Mouse (Mus musculus) liver, embryonic 13.5 days (tissue): ENCODE results near the gene Havcr2. TPM values are rescaled to one million over a fixed set of nuclear protein-coding genes. Genes with fewer than 3 reads are reported as not detected.
"Not testable (repeated sequence)": the region's sequence is repeated elsewhere in the genome, so short reads cannot be mapped to it uniquely, and the experiment has no call there.

Experiments
- ATAC-seq: fragments of 200-750 bp; cut with Nextera tagmentation; 2 replicates; pipeline ENCODE4 v1.8.0; 2017; ENCODE audit warnings: low read depth, mild to moderate bottlenecking, moderate number of reproducible peaks, moderate library complexity
- DNase-seq: peaks from one replicate; pipeline ENCODE4 v3.0.0; 2022
- H3K27ac ChIP-seq: fragments of 300-500 bp; sonication (generic); 2 replicates; pipeline ENCODE4 v1.5.1; 2015; ENCODE audit warnings: moderate library complexity, mild to moderate bottlenecking, inconsistent platforms
- H3K27me3 ChIP-seq: fragments of 300-500 bp; sonication (generic); 2 replicates; pipeline ENCODE4 v1.6.1; 2015; ENCODE audit warnings: mild to moderate bottlenecking, inconsistent platforms
- H3K36me3 ChIP-seq: fragments of 300-500 bp; sonication (generic); 2 replicates; pipeline ENCODE4 v1.6.1; 2015; ENCODE audit warnings: mild to moderate bottlenecking, inconsistent platforms
- H3K4me1 ChIP-seq: fragments of 300-500 bp; sonication (generic); replicated peaks from 2 replicates; pipeline ENCODE4 v1.6.1; 2015; ENCODE audit warnings: inconsistent platforms
- H3K4me2 ChIP-seq: fragments of 300-500 bp; sonication (generic); 2 replicates; pipeline ENCODE4 v1.6.1; 2015; ENCODE audit warnings: inconsistent platforms, mild to moderate bottlenecking, moderate library complexity
- H3K4me3 ChIP-seq: fragments of 300-500 bp; sonication (generic); replicated peaks from 2 replicates; pipeline ENCODE4 v1.5.1; 2015; ENCODE audit warnings: mild to moderate bottlenecking, inconsistent platforms
- H3K9ac ChIP-seq: fragments of 300-500 bp; sonication (generic); 2 replicates; pipeline ENCODE4 v1.6.1; 2015; ENCODE audit warnings: mild to moderate bottlenecking, inconsistent platforms
- H3K9me3 ChIP-seq: fragments of 300-500 bp; sonication (generic); replicated peaks from 2 replicates; pipeline ENCODE4 v1.6.1; 2016; ENCODE audit warnings: inconsistent platforms
- WGBS: fragments of 180-500 bp; shearing (Covaris S2); methylation state at CpG from one replicate; pipeline ENCODE4 v1.1.7; 2015; ENCODE audit not compliant: insufficient replicate concordance; 5-methylcytosine and 5-hydroxymethylcytosine counted together
- polyA plus RNA-seq: library from polyadenylated mRNA; unstranded; fragments of >200 nt; fragmentation: Nextera tagmentation; extraction: Ambion mirVana; gene quantifications from 2 replicates; pipeline ENCODE4 v1.2.1, GENCODE M21; 2015

Havcr2 gene
- polyA plus RNA-seq, result 0.09 and 0.19 TPM in 2 replicates

GRCm38 (mm10) chr11:46454453-46455045 lies at the start of gene Havcr2:
Havcr2 (plus strand) TSS chr11:46454935.
- H3K9me3 ChIP-seq, result no peaks in the 10 kb centered on the region
- H3K36me3 ChIP-seq, result no peaks in the 10 kb centered on the region
- H3K27me3 ChIP-seq, result no peaks in the 10 kb centered on the region
- WGBS, result 34% methylated on average over 6 of the region's 6 CpGs
- no peak within 1 kb of the TSS for H3K27ac ChIP-seq
- H3K4me2 ChIP-seq, result peak within 1 kb of the TSS; percentile 27; the same call in 1 of the 2 replicates
- peaks cover 19% of the 10 kb centered on the region for H3K4me1 ChIP-seq
- peak; percentile 93 for ATAC-seq
- DNase-seq, result peak; percentile 47
- no peak within 1 kb of the TSS for H3K4me3 ChIP-seq
- no peak within 1 kb of the TSS for H3K9ac ChIP-seq

GRCm38 (mm10) chr11:46404986-46405385 lies 49.7 kb upstream of the Havcr2 start:
- no peak overlapping the region for H3K4me2 ChIP-seq
- peaks cover 4% of the 10 kb centered on the region; the same call in 1 of the 2 replicates for H3K4me1 ChIP-seq
- H3K27ac ChIP-seq, result no peak overlapping the region
- no peak overlapping the region for H3K9ac ChIP-seq
- H3K36me3 ChIP-seq, result no peaks in the 10 kb centered on the region
- 81% methylated on average over 16 of the region's 16 CpGs for WGBS
- H3K9me3 ChIP-seq, result no peaks in the 10 kb centered on the region
- DNase-seq (no peak), ATAC-seq (no peak)
- no peak overlapping the region for H3K4me3 ChIP-seq
- no peaks in the 10 kb centered on the region for H3K27me3 ChIP-seq

GRCm38 (mm10) chr11:46406721-46407120 lies 48.0 kb upstream of the Havcr2 start:
- Histone ChIP-seq H3K4me3 (no peak overlapping the region), H3K9me3 (no peaks in the 10 kb centered on the region), H3K4me2 (no peak overlapping the region), H3K4me1 (peaks cover under 1% of the 10 kb centered on the region; the same call in 1 of the 2 replicates), H3K27me3 (no peaks in the 10 kb centered on the region), H3K27ac (no peak overlapping the region), H3K36me3 (no peaks in the 10 kb centered on the region), H3K9ac (no peak overlapping the region)
- DNase-seq (no peak), ATAC-seq (no peak)
- 41% methylated on average over 10 of the region's 10 CpGs for WGBS

- ATAC-seq (no peak), DNase-seq (no peak)
- Histone ChIP-seq H3K4me3 (no peak overlapping the region), H3K27ac (no peak overlapping the region), H3K9ac (no peak overlapping the region), H3K4me2 (no peak overlapping the region), H3K4me1 (no peaks in the 10 kb centered on the region), H3K9me3 (no peaks in the 10 kb centered on the region), H3K36me3 (no peaks in the 10 kb centered on the region), H3K27me3 (no peaks in the 10 kb centered on the region)
- 49% methylated on average over 2 of the region's 2 CpGs for WGBS
Measured at GRCm38 (mm10) chr11:46410018-46410563, 44.6 kb upstream of the Havcr2 start.

- WGBS, result 61% methylated on average over 1 of the region's 1 CpGs
- no peak overlapping the region for H3K9ac ChIP-seq
Measured at GRCm38 (mm10) chr11:46418438-46418837, 36.3 kb upstream of the Havcr2 start.

GRCm38 (mm10) chr11:46418860-46419259 lies 35.9 kb upstream of the Havcr2 start:
- H3K4me2 ChIP-seq, result no peak overlapping the region
- H3K9me3 ChIP-seq, result no peaks in the 10 kb centered on the region
- ATAC-seq (no peak), DNase-seq (no peak)
- H3K27ac ChIP-seq, result no peak overlapping the region
- H3K27me3 ChIP-seq, result no peaks in the 10 kb centered on the region
- H3K9ac ChIP-seq, result no peak overlapping the region
- H3K4me1 ChIP-seq, result no peaks in the 10 kb centered on the region
- H3K4me3 ChIP-seq, result no peak overlapping the region
- no peaks in the 10 kb centered on the region for H3K36me3 ChIP-seq
- WGBS, result 81% methylated on average over 5 of the region's 5 CpGs

More at GRCm38 (mm10) chr11:46418438-46418837, 36.3 kb upstream of the Havcr2 start:
- Histone ChIP-seq H3K27me3 (no peaks in the 10 kb centered on the region), H3K4me1 (no peaks in the 10 kb centered on the region), H3K4me2 (no peak overlapping the region), H3K9me3 (no peaks in the 10 kb centered on the region), H3K36me3 (no peaks in the 10 kb centered on the region), H3K27ac (no peak overlapping the region), H3K4me3 (no peak overlapping the region)
- ATAC-seq (no peak), DNase-seq (no peak)

- Histone ChIP-seq H3K27me3 (no peaks in the 10 kb centered on the region), H3K36me3 (no peaks in the 10 kb centered on the region), H3K4me3 (no peak overlapping the region), H3K9me3 (no peaks in the 10 kb centered on the region), H3K4me2 (no peak overlapping the region), H3K27ac (no peak overlapping the region), H3K9ac (no peak overlapping the region), H3K4me1 (no peaks in the 10 kb centered on the region)
- 54% methylated on average over 8 of the region's 8 CpGs for WGBS
- DNase-seq (no peak), ATAC-seq (no peak)
Measured at GRCm38 (mm10) chr11:46421086-46421888, 33.4 kb upstream of the Havcr2 start.

GRCm38 (mm10) chr11:46428131-46428530 lies 26.6 kb upstream of the Havcr2 start:
- H3K9me3 ChIP-seq, ATAC-seq, H3K4me1 ChIP-seq, H3K4me3 ChIP-seq, H3K9ac ChIP-seq, H3K4me2 ChIP-seq, H3K27ac ChIP-seq, H3K27me3 ChIP-seq, H3K36me3 ChIP-seq, DNase-seq: not testable (repeated sequence)
- 53% methylated on average over 4 of the region's 4 CpGs for WGBS

- Histone ChIP-seq H3K4me2 (no peak overlapping the region), H3K9ac (no peak overlapping the region), H3K9me3 (no peaks in the 10 kb centered on the region), H3K36me3 (no peaks in the 10 kb centered on the region), H3K27me3 (no peaks in the 10 kb centered on the region), H3K4me3 (no peak overlapping the region), H3K4me1 (peaks cover 10% of the 10 kb centered on the region), H3K27ac (no peak overlapping the region)
- 68% methylated on average over 2 of the region's 2 CpGs for WGBS
- ATAC-seq (no peak), DNase-seq (no peak)
Measured at GRCm38 (mm10) chr11:46430123-46430522, 24.6 kb upstream of the Havcr2 start.

- Histone ChIP-seq H3K4me1 (peaks cover 20% of the 10 kb centered on the region), H3K27me3 (no peaks in the 10 kb centered on the region), H3K36me3 (no peaks in the 10 kb centered on the region), H3K27ac (no peak overlapping the region), H3K4me3 (no peak overlapping the region), H3K9me3 (no peaks in the 10 kb centered on the region), H3K4me2 (no peak overlapping the region), H3K9ac (no peak overlapping the region)
- peak; percentile 67 for DNase-seq
- 20% methylated on average over 3 of the region's 3 CpGs for WGBS
- ATAC-seq, result peak; percentile 70
Measured at GRCm38 (mm10) chr11:46431129-46431528, 23.6 kb upstream of the Havcr2 start.

- Histone ChIP-seq H3K9ac (peak overlapping the region; percentile 57), H3K27me3 (no peaks in the 10 kb centered on the region), H3K9me3 (no peaks in the 10 kb centered on the region), H3K4me1 (peaks cover 47% of the 10 kb centered on the region), H3K4me3 (peak overlapping the region; percentile 40), H3K4me2 (peak overlapping the region; percentile 64), H3K27ac (peak overlapping the region; percentile 87), H3K36me3 (peaks cover 11% of the 10 kb centered on the region)
- peak; percentile 47 for ATAC-seq
- peak; percentile 39 for DNase-seq
Measured at GRCm38 (mm10) chr11:46435363-46435762, 19.4 kb upstream of the Havcr2 start.
